Mouse (Mus musculus): ENCODE results near the gene Fkbp8.

DNA sequence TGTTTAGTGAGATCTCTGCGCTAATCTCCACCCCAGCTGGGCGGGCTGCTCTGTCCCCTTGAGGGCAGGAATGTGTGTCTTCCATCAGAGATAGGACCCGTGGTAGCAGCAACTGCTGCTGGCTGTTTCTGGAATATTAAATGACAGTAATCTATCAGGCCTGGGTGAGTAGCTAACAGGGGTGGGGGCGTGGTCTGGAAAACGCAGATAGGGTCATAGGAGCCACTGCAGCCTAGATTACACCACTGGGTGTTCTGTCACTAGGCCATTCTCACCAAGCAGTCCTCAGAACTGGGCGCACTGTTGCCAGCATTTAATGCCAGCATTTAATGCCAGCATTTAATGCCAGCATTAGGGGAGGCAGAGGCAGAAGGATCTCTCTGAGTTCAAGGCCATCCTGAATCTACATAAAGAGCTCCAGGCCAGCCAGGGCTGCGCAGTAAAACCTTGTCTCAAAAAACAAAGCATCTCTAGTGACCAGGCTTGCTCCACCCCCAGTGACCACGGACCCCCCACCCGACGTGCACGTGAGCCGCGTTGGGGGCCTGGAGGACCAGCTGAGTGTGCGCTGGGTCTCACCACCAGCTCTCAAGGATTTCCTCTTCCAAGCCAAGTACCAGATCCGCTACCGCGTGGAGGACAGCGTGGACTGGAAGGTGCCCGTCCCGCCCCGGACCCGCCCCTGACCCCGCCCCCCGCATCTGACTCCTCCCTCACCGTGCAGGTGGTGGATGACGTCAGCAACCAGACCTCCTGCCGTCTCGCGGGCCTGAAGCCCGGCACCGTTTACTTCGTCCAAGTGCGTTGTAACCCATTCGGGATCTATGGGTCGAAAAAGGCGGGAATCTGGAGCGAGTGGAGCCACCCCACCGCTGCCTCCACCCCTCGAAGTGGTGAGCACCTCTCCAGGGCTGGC, 26.9 kb upstream of the Fkbp8 start:
- TF ChIP-seq CTCF (conservative IDR thresholded peaks at IDR 0.05; ENCODE audit: insufficient read depth, insufficient read length, low read depth, low read length), result no peak
- TF ChIP-seq POLR2A (IDR thresholded peaks at IDR 0.05; ENCODE audit: low read depth, low read length), result no peak

Measured in kidney, adult 2 months (tissue).